Mouse (Mus musculus): Measurements from ENCODE around the gene Entpd7. TPM values are rescaled to one million over a fixed set of nuclear protein-coding genes. Genes with fewer than 3 reads are reported as not detected.

Entpd7 gene
- polyA plus RNA-seq, 1 experiment from 2014 or later, result 3.0 TPM

GRCm38 (mm10) chr19:43729296-43730036 lies 40.0 kb downstream of the Entpd7 start:
- DNase-seq (no peak), ATAC-seq (ENCODE audit: low read depth) (no peak)
- H3K9me3 ChIP-seq (replicated peaks), result no peaks in the 10 kb centered on the region
- H3K27ac ChIP-seq, result no peak overlapping the region
- H3K27me3 ChIP-seq, result no peaks in the 10 kb centered on the region
- H3K36me3 ChIP-seq, result peaks cover 28% of the 10 kb centered on the region
- H3K4me2 ChIP-seq, result peak overlapping the region; percentile 6
- H3K4me1 ChIP-seq (replicated peaks), result peaks cover 15% of the 10 kb centered on the region
- 0 out of 2 replicates have a peak overlapping the region, but pooled peaks have one; percentile 1 for H3K4me3 ChIP-seq (replicated peaks)
- WGBS (ENCODE audit: insufficient replicate concordance), result 49% methylated on average over 22 of the region's 22 CpGs
- no peak overlapping the region for H3K9ac ChIP-seq

GRCm38 (mm10) chr19:43730037-43730428 lies 40.6 kb downstream of the Entpd7 start:
- Histone ChIP-seq H3K9me3 (replicated peaks) (no peaks in the 10 kb centered on the region), H3K27me3 (no peaks in the 10 kb centered on the region), H3K36me3 (peaks cover 28% of the 10 kb centered on the region), H3K9ac (no peak overlapping the region), H3K27ac (no peak overlapping the region), H3K4me2 (peak overlapping the region; percentile 6), H3K4me1 (replicated peaks) (peaks cover 15% of the 10 kb centered on the region), H3K4me3 (replicated peaks) (0 out of 2 replicates have a peak overlapping the region, but pooled peaks have one; percentile 1)
- 61% methylated on average over 8 of the region's 8 CpGs for WGBS (ENCODE audit: insufficient replicate concordance)
- ATAC-seq (ENCODE audit: low read depth) (no peak), DNase-seq (no peak)

- H3K36me3 ChIP-seq, result peaks cover 26% of the 10 kb centered on the region
- no peak overlapping the region for H3K4me2 ChIP-seq
- no peak overlapping the region for H3K27ac ChIP-seq
- no peak for DNase-seq
- H3K9me3 ChIP-seq (replicated peaks), result no peaks in the 10 kb centered on the region
- ATAC-seq (ENCODE audit: low read depth), result no peak
- WGBS (ENCODE audit: insufficient replicate concordance), result 66% methylated on average over 7 of the region's 7 CpGs
- no peak overlapping the region for H3K4me3 ChIP-seq (replicated peaks)
- no peak overlapping the region for H3K9ac ChIP-seq
- H3K27me3 ChIP-seq, result no peaks in the 10 kb centered on the region
- peaks cover 12% of the 10 kb centered on the region for H3K4me1 ChIP-seq (replicated peaks)
Observed at GRCm38 (mm10) chr19:43731157-43731556, 41.7 kb downstream of the Entpd7 start.

- no peak for ATAC-seq (ENCODE audit: low read depth)
- H3K36me3 ChIP-seq, result peaks cover 84% of the 10 kb centered on the region
- WGBS (ENCODE audit: insufficient replicate concordance), result 86% methylated on average over 10 of the region's 10 CpGs
Observed at GRCm38 (mm10) chr19:43738409-43738808, 48.9 kb downstream of the Entpd7 start.

GRCm38 (mm10) chr19:43743401-43743800 lies 53.9 kb downstream of the Entpd7 start:
- H3K9ac ChIP-seq, result no peak overlapping the region
- H3K27me3 ChIP-seq, result no peaks in the 10 kb centered on the region
- no peak overlapping the region for H3K27ac ChIP-seq
- peaks cover 5% of the 10 kb centered on the region; the same call in 1 of the 2 replicates for H3K4me1 ChIP-seq (replicated peaks)
- H3K4me3 ChIP-seq (replicated peaks), result no peak overlapping the region
- H3K9me3 ChIP-seq (replicated peaks), result no peaks in the 10 kb centered on the region
- H3K4me2 ChIP-seq, result no peak overlapping the region
- peaks cover 88% of the 10 kb centered on the region for H3K36me3 ChIP-seq
- DNase-seq, result no peak
- no peak for ATAC-seq (ENCODE audit: low read depth)
- WGBS (ENCODE audit: insufficient replicate concordance), result 80% methylated on average over 7 of the region's 7 CpGs

More at GRCm38 (mm10) chr19:43738409-43738808, 48.9 kb downstream of the Entpd7 start:
- DNase-seq, result no peak
- H3K4me1 ChIP-seq (replicated peaks), result no peaks in the 10 kb centered on the region
- no peak overlapping the region for H3K27ac ChIP-seq
- no peak overlapping the region for H3K9ac ChIP-seq
- no peaks in the 10 kb centered on the region for H3K27me3 ChIP-seq
- H3K4me2 ChIP-seq, result no peak overlapping the region
- H3K9me3 ChIP-seq (replicated peaks), result no peaks in the 10 kb centered on the region
- no peak overlapping the region for H3K4me3 ChIP-seq (replicated peaks)

GRCm38 (mm10) chr19:43745740-43746139 lies 56.3 kb downstream of the Entpd7 start:
- Histone ChIP-seq H3K9me3 (replicated peaks) (no peaks in the 10 kb centered on the region), H3K27ac (no peak overlapping the region), H3K4me3 (replicated peaks) (no peak overlapping the region), H3K9ac (no peak overlapping the region), H3K4me2 (no peak overlapping the region), H3K27me3 (no peaks in the 10 kb centered on the region), H3K4me1 (replicated peaks) (peaks cover 10% of the 10 kb centered on the region; the same call in 1 of the 2 replicates), H3K36me3 (peaks cover 85% of the 10 kb centered on the region)
- DNase-seq (no peak), ATAC-seq (ENCODE audit: low read depth) (no peak)
- 48% methylated on average over 3 of the region's 3 CpGs for WGBS (ENCODE audit: insufficient replicate concordance)

GRCm38 (mm10) chr19:43747877-43748276 lies 58.4 kb downstream of the Entpd7 start:
- Histone ChIP-seq H3K9me3 (replicated peaks) (no peaks in the 10 kb centered on the region), H3K4me2 (no peak overlapping the region)

GRCm38 (mm10) chr19:43750008-43750407 lies 60.5 kb downstream of the Entpd7 start:
- DNase-seq, result no peak
- 85% methylated on average over 2 of the region's 2 CpGs for WGBS (ENCODE audit: insufficient replicate concordance)

More at GRCm38 (mm10) chr19:43747877-43748276, 58.4 kb downstream of the Entpd7 start:
- Histone ChIP-seq H3K27me3 (no peaks in the 10 kb centered on the region), H3K27ac (no peak overlapping the region), H3K9ac (no peak overlapping the region), H3K4me3 (replicated peaks) (no peak overlapping the region), H3K4me1 (replicated peaks) (peaks cover 22% of the 10 kb centered on the region), H3K36me3 (peaks cover 70% of the 10 kb centered on the region)
- ATAC-seq (ENCODE audit: low read depth), result no peak
- no peak for DNase-seq
- 60% methylated on average over 4 of the region's 4 CpGs for WGBS (ENCODE audit: insufficient replicate concordance)

GRCm38 (mm10) chr19:43752489-43753225 lies 63.2 kb downstream of the Entpd7 start, which contains the start of the genes Cutc and Cox15:
TSS of gene Cutc (plus strand) at chr19:43752996.
TSS of gene Cox15 (minus strand) at chr19:43753000.
- Histone ChIP-seq H3K4me1 (replicated peaks) (peaks cover 32% of the 10 kb centered on the region), H3K4me2 (peak within 1 kb of the TSS; percentile 73), H3K9me3 (replicated peaks) (no peaks in the 10 kb centered on the region), H3K27me3 (no peaks in the 10 kb centered on the region), H3K4me3 (replicated peaks) (peak within 1 kb of the TSS; percentile 76), H3K9ac (peak within 1 kb of the TSS; percentile 85), H3K36me3 (peaks cover 26% of the 10 kb centered on the region), H3K27ac (peak within 1 kb of the TSS; percentile 91)
- under 1% methylated on average over 62 of the region's 62 CpGs for WGBS (ENCODE audit: insufficient replicate concordance)
- ATAC-seq (ENCODE audit: low read depth) (peak; percentile 91), DNase-seq (peak; percentile 92)

More at GRCm38 (mm10) chr19:43750008-43750407, 60.5 kb downstream of the Entpd7 start:
- H3K27me3 ChIP-seq, result no peaks in the 10 kb centered on the region
- no peak overlapping the region for H3K4me2 ChIP-seq
- H3K9me3 ChIP-seq (replicated peaks), result no peaks in the 10 kb centered on the region
- peaks cover 53% of the 10 kb centered on the region for H3K36me3 ChIP-seq
- H3K4me3 ChIP-seq (replicated peaks), result no peak overlapping the region
- ATAC-seq (ENCODE audit: low read depth), result no peak
- no peak overlapping the region for H3K27ac ChIP-seq
- no peak overlapping the region for H3K9ac ChIP-seq
- H3K4me1 ChIP-seq (replicated peaks), result peaks cover 32% of the 10 kb centered on the region

GRCm38 (mm10) chr19:43753226-43753835 lies 63.9 kb downstream of the Entpd7 start:
- Histone ChIP-seq H3K4me3 (replicated peaks) (peak overlapping the region; percentile 76), H3K4me2 (peak overlapping the region; percentile 73), H3K9me3 (replicated peaks) (no peaks in the 10 kb centered on the region), H3K4me1 (replicated peaks) (peaks cover 27% of the 10 kb centered on the region), H3K9ac (peak overlapping the region; percentile 85), H3K27ac (peak overlapping the region; percentile 91), H3K27me3 (no peaks in the 10 kb centered on the region), H3K36me3 (peaks cover 19% of the 10 kb centered on the region)
- WGBS (ENCODE audit: insufficient replicate concordance), result 2% methylated on average over 24 of the region's 24 CpGs
- DNase-seq, result peak; percentile 81
- ATAC-seq (ENCODE audit: low read depth), result peak; percentile 91

- Histone ChIP-seq H3K4me3 (replicated peaks) (no peak overlapping the region), H3K4me1 (replicated peaks) (peaks cover 27% of the 10 kb centered on the region), H3K27me3 (no peaks in the 10 kb centered on the region), H3K36me3 (peaks cover 10% of the 10 kb centered on the region), H3K27ac (no peak overlapping the region), H3K9ac (no peak overlapping the region), H3K4me2 (no peak overlapping the region), H3K9me3 (replicated peaks) (no peaks in the 10 kb centered on the region)
- ATAC-seq (ENCODE audit: low read depth) (no peak), DNase-seq (no peak)
- WGBS (ENCODE audit: insufficient replicate concordance), result 50% methylated on average over 2 of the region's 2 CpGs
Observed at GRCm38 (mm10) chr19:43754237-43754636, 64.8 kb downstream of the Entpd7 start.

All from liver, embryonic 13.5 days (tissue).